Mouse (Mus musculus) stomach, postnatal 0 days (tissue): ENCODE measurements around the gene Fam83d. TPM values are rescaled to one million over a fixed set of nuclear protein-coding genes. Genes with fewer than 3 reads are reported as not detected.
"Not testable (repeated sequence)": the region's sequence is repeated elsewhere in the genome, so short reads cannot be mapped to it uniquely, and the experiment has no call there.

Experiments
- ATAC-seq: fragments of 200-750 bp; cut with Nextera tagmentation; 2 replicates; pipeline ENCODE4 v1.8.0; 2017; ENCODE audit not compliant: low FRiP score, low TSS enrichment
- DNase-seq: peaks from one replicate; pipeline ENCODE4 v3.0.0-alpha.2; 2016; ENCODE audit warnings: low spot score
- H3K27ac ChIP-seq: fragments of 300-500 bp; sonication (generic); replicated peaks from 2 replicates; pipeline ENCODE4 v1.5.1; 2014; ENCODE audit warnings: mild to moderate bottlenecking, control low read depth
- H3K27me3 ChIP-seq: fragments of 300-500 bp; sonication (generic); 2 replicates; pipeline ENCODE4 v1.6.1; 2014; ENCODE audit warnings: low read length; ENCODE audit not compliant: control insufficient read depth, insufficient read depth
- H3K36me3 ChIP-seq: fragments of 300-500 bp; sonication (generic); 2 replicates; pipeline ENCODE4 v1.6.1; 2014; ENCODE audit warnings: low read length, mixed read lengths; ENCODE audit not compliant: control insufficient read depth, insufficient read depth
- H3K4me1 ChIP-seq: fragments of 300-500 bp; sonication (generic); replicated peaks from 2 replicates; pipeline ENCODE4 v1.6.1; 2014; ENCODE audit warnings: antibody characterized with exemption; ENCODE audit not compliant: control insufficient read depth, insufficient read depth
- H3K4me2 ChIP-seq: fragments of 300-500 bp; sonication (generic); replicated peaks from 2 replicates; pipeline ENCODE4 v1.6.1; 2014; ENCODE audit warnings: low read depth, mild to moderate bottlenecking, control low read depth, moderate library complexity
- H3K4me3 ChIP-seq: fragments of 300-500 bp; sonication (generic); 2 replicates; pipeline ENCODE4 v1.5.1; 2014; ENCODE audit warnings: low read depth, low read length, control low read depth
- H3K9ac ChIP-seq: fragments of 300-500 bp; sonication (generic); 2 replicates; pipeline ENCODE4 v1.6.1; 2014; ENCODE audit warnings: mild to moderate bottlenecking, low read length, control low read depth, mixed read lengths
- H3K9me3 ChIP-seq: fragments of 300-500 bp; sonication (generic); 2 replicates; pipeline ENCODE4 v1.6.1; 2016; ENCODE audit warnings: low read length; ENCODE audit not compliant: control insufficient read depth
- CTCF ChIP-seq: IDR thresholded peaks from 2 replicates; pipeline ENCODE4 v1.5.1; 2016; ENCODE audit warnings: antibody characterized with exemption, low read depth, mild to moderate bottlenecking, moderate library complexity
- EP300 ChIP-seq: optimal IDR thresholded peaks from 2 replicates; pipeline ENCODE3; 2016; ENCODE audit warnings: antibody characterized with exemption
- WGBS: fragments of 180-500 bp; shearing (Covaris S2); extraction: QIAGEN DNeasy Blood & Tissue Kit; methylation state at CpG from one replicate; pipeline ENCODE4 v1.1.7; 2014; 5-methylcytosine and 5-hydroxymethylcytosine counted together
- polyA plus RNA-seq: library from polyadenylated mRNA; unstranded; fragments of >200 nt; fragmentation: Nextera tagmentation; extraction: Ambion mirVana; gene quantifications from 2 replicates; pipeline ENCODE4 v1.2.1, GENCODE M21; 2015

Fam83d gene
- polyA plus RNA-seq, 1 experiment from 2014 or later = 61.3 TPM

DNA sequence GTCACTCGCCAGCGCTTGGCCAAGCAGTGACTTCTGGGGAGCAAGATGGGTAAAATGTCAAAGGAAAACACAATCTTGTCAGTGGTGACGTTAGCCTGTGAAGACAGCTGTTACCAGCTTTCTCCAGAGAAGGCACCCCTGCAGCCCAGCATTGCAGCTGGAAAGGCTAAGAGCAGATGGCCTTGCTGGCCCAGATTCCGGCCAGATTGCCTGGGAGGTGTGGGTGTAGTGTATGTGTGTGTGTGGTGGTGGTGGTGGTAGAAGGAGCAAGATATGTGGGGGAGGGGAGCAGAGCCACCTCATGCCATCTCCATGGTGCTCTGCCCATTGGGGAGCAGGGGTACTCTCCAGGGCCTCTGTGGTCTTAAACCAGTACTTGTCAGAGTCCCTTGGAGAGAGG lies 34.8 kb upstream of the Fam83d start:
- ATAC-seq = 0 out of 2 replicates have a peak, but pooled peaks have one; percentile 32
- no peak overlapping the region for H3K27ac ChIP-seq

DNA sequence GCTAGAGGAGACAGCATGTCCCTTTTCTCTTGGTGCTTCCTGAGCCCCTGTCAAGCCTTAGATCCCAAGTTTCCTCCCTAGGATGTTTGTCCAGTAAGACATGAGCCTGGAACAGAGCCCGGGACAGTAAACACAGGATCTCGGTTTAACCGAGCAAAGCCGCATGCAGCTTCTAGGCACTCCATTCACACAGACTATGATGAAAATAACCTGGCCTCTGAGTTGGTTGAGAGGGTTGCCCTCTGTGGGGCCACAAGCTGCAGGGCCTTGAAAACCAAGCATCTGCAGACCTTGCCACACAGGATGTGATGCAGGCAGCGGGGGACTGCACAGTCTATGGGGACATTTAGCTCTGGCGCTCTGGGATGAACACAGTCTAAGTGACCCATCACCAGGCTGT lies 34.0 kb upstream of the Fam83d start:
- H3K27ac ChIP-seq = 0 out of 2 replicates have a peak overlapping the region, but pooled peaks have one; percentile 13
- WGBS = 57% methylated on average over 6 of the region's 6 CpGs
- no peak for DNase-seq

More for the DNA sequence above, 34.8 kb upstream of the Fam83d start:
- H3K9me3 ChIP-seq = no peaks in the 10 kb centered on the region
- H3K36me3 ChIP-seq = no peaks in the 10 kb centered on the region
- H3K4me2 ChIP-seq = no peak overlapping the region
- no peak for TF ChIP-seq CTCF
- TF ChIP-seq EP300 = no peak
- DNase-seq = no peak
- 0 out of 2 replicates have a peak, but pooled peaks cover 2% of the 10 kb centered on the region for H3K4me1 ChIP-seq
- WGBS = 67% methylated on average over 4 of the region's 4 CpGs
- H3K9ac ChIP-seq = no peak overlapping the region
- H3K4me3 ChIP-seq = no peak overlapping the region
- no peaks in the 10 kb centered on the region for H3K27me3 ChIP-seq

DNA sequence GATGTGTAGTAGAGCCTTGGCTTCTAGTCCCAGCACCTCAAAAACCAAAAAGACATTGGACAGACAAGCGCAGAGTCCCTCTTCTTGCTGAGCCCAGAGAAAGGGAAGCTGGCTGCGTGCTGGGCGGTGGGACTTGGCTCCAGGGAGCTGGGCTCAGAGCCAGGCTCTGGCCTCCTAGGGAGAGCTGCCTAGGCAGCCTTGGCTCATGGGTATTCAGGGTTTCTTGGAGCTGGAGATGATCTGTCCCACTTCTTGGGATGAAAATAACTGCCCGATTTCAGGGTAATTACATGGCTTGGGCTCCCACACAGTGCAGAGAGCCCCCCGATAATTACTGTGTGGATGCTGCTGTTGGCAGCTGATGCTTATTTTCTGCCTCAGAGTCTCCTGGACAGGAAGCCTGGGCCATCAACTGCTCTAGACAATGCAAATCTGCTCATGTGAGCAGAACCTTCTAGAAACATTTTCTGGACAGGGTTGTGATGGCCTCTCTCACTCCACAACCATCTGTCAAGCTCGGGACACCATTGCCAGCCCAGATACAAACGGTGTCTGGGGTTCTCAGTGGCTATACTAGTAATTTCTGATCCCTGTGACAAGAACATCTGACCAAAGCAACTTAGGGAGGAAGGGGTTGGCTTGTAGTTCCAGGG lies 33.3 kb upstream of the Fam83d start:
- Histone ChIP-seq H3K27me3 (no peaks in the 10 kb centered on the region), H3K9me3 (no peaks in the 10 kb centered on the region), H3K27ac (0 out of 2 replicates have a peak overlapping the region, but pooled peaks have one; percentile 18), H3K4me1 (0 out of 2 replicates have a peak, but pooled peaks cover 2% of the 10 kb centered on the region), H3K36me3 (no peaks in the 10 kb centered on the region), H3K9ac (no peak overlapping the region), H3K4me2 (no peak overlapping the region), H3K4me3 (no peak overlapping the region)
- ATAC-seq (no peak), DNase-seq (no peak)
- TF ChIP-seq EP300 = no peak
- TF ChIP-seq CTCF = no peak
- WGBS = 53% methylated on average over 7 of the region's 7 CpGs

More for the DNA sequence above, 34.0 kb upstream of the Fam83d start:
- TF ChIP-seq CTCF (no peak), EP300 (no peak)
- Histone ChIP-seq H3K27me3 (no peaks in the 10 kb centered on the region), H3K4me2 (no peak overlapping the region), H3K4me3 (no peak overlapping the region), H3K4me1 (0 out of 2 replicates have a peak, but pooled peaks cover 2% of the 10 kb centered on the region), H3K9me3 (no peaks in the 10 kb centered on the region), H3K9ac (no peak overlapping the region), H3K36me3 (no peaks in the 10 kb centered on the region)
- no peak for ATAC-seq

DNA sequence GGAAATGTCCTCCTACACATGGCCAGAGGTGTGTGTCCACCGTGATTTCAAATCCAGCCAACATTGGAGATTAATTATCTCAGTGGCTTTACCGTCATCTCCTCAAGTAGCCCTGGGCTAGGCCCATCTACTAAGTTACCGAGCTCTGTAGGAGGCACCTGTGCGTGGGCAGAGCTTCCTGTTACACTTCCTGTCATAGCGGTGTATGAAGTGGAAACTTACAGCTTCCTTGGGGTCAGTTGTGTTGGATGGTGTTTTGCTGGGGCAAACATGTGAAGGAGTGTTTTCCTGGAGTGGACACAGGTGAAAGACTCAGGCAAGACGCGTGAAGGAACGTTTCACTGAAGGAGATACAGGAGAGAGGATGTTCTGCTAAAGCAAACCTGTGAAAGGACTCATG lies 32.6 kb upstream of the Fam83d start:
- 81% methylated on average over 8 of the region's 8 CpGs for WGBS
- TF ChIP-seq CTCF (no peak), EP300 (no peak)
- Histone ChIP-seq H3K9ac (no peak overlapping the region), H3K4me2 (no peak overlapping the region), H3K9me3 (no peaks in the 10 kb centered on the region), H3K4me3 (no peak overlapping the region), H3K27ac (no peak overlapping the region), H3K36me3 (no peaks in the 10 kb centered on the region), H3K27me3 (no peaks in the 10 kb centered on the region), H3K4me1 (0 out of 2 replicates have a peak, but pooled peaks cover 2% of the 10 kb centered on the region)
- DNase-seq (no peak), ATAC-seq (no peak)

DNA sequence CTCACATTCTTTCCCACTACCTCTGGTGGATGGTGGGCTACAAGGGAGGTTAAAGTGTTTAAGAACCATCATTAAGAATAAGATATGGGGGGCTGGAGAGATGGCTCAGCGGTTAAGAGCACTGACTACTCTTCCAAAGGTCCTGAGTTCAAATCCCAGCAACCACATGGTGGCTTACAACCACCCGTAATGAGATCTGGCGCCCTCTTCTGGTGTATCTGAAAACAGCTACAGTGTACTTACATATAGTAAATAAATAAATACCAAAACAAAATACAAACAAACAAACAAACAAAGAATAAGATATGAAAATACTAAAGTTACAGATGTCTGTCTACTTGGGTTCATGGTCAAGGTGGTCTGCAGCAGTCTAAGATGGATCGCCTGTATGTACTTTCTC lies 31.6 kb upstream of the Fam83d start:
- not testable (repeated sequence) for ATAC-seq, H3K4me3 ChIP-seq, H3K36me3 ChIP-seq, DNase-seq, H3K9me3 ChIP-seq, H3K9ac ChIP-seq, H3K4me2 ChIP-seq, H3K27ac ChIP-seq, H3K4me1 ChIP-seq, H3K27me3 ChIP-seq
- 0 out of 2 replicates have a peak, but pooled peaks have one; percentile 5 for TF ChIP-seq CTCF
- WGBS = 84% methylated on average over 4 of the region's 4 CpGs

DNA sequence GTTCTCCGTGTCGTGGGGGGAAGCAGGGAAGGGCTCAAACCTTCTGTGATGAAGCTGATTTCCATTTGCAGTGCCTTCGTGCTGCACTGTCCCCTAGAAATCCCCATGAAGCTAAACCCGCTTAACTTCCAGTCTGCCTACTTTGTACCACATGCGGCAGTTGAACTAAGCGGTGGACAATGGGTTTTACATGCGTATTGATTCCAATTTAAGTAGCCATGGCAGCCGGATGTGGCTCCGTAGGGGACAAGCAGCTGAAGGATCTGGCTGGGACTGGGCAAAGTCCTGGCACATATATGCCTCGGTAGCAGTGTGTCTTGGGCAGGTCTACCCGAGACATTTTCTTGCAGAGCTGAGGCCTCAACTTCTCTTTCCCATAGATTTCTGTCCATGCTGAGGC lies 29.3 kb upstream of the Fam83d start:
- H3K9ac ChIP-seq = no peak overlapping the region
- H3K27me3 ChIP-seq = no peaks in the 10 kb centered on the region
- 0 out of 2 replicates have a peak, but pooled peaks cover 2% of the 10 kb centered on the region for H3K4me1 ChIP-seq
- H3K9me3 ChIP-seq = no peaks in the 10 kb centered on the region
- H3K36me3 ChIP-seq = no peaks in the 10 kb centered on the region
- no peak overlapping the region for H3K4me2 ChIP-seq
- no peak for DNase-seq
- TF ChIP-seq CTCF (no peak), EP300 (no peak)
- WGBS = 87% methylated on average over 11 of the region's 11 CpGs
- H3K27ac ChIP-seq = no peak overlapping the region
- no peak for ATAC-seq
- H3K4me3 ChIP-seq = no peak overlapping the region
